Mouse (Mus musculus): ENCODE data around the gene Ptp4a2. TPM values are rescaled to one million over a fixed set of nuclear protein-coding genes. Genes with fewer than 3 reads are reported as not detected.

The Ptp4a2 gene
- total RNA-seq, 4 experiments from 2014 or later: 196 to 239 (median 228) TPM

GRCm38 (mm10) chr4:129797985-129798384 is 13.0 kb upstream of the Ptp4a2 start:
- no peak for DNase-seq (ENCODE audit: low spot score)

DNA sequence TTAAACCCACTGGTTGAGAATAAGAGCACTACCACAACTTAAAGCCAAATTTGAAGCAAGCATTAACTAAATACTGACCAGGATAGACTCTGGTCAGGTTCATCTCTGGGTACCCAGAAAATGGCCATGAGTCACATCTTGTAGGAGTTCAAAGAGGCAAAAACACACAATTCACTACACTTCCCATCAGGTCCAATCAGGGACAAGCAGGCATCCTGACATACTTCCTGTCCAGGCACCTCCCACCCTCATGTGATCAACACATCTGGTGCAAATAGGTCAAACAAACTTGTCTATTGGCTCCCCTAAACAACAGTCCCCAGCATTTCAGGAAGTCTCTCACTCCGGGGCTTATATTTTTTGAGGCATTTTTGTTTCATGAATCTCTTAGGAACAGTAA is 7.7 kb upstream of the Ptp4a2 start:
- DNase-seq (ENCODE audit: low spot score): no peak

DNA sequence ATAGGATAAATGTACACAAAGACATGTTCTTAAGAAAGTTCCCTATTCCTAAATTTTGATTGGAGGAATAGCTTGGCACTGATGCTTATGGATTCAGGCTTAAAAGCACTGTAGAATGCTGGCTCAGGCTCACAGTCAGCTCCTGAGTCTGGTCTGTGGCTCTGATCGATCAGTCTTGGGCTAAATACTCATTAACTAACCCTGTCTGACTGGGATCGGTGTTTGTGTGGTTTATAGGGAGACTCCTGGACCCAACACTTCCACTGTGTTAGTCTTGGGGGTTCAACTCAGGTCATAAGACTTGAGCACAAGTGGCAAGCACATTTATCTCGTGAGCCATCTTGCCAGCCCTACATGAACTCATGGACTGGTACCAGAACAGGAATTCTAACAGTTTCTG is 6.0 kb upstream of the Ptp4a2 start:
- no peak for DNase-seq (ENCODE audit: low spot score)

- no peak for DNase-seq (ENCODE audit: low spot score)
Observed at GRCm38 (mm10) chr4:129811605-129812468, 818 bp downstream of the Ptp4a2 start.

GRCm38 (mm10) chr4:129817591-129817990 is 6.6 kb downstream of the Ptp4a2 start:
- DNase-seq (ENCODE audit: low spot score): peak; percentile 33

GRCm38 (mm10) chr4:129818506-129819195 is 7.6 kb downstream of the Ptp4a2 start:
- DNase-seq (ENCODE audit: low spot score): peak; percentile 35

- DNase-seq (ENCODE audit: low spot score): peak; percentile 97
Observed at GRCm38 (mm10) chr4:129819712-129820336, 8.8 kb downstream of the Ptp4a2 start.

GRCm38 (mm10) chr4:129820417-129821086 is 9.5 kb downstream of the Ptp4a2 start:
- DNase-seq (ENCODE audit: low spot score): peak; percentile 70

GRCm38 (mm10) chr4:129821087-129821616 is 10.1 kb downstream of the Ptp4a2 start:
- DNase-seq (ENCODE audit: low spot score): peak; percentile 33

- no peak for DNase-seq (ENCODE audit: low spot score)
Observed at GRCm38 (mm10) chr4:129822324-129822723, 11.3 kb downstream of the Ptp4a2 start.

GRCm38 (mm10) chr4:129823216-129823810 is 12.3 kb downstream of the Ptp4a2 start:
- DNase-seq (ENCODE audit: low spot score): no peak

DNA sequence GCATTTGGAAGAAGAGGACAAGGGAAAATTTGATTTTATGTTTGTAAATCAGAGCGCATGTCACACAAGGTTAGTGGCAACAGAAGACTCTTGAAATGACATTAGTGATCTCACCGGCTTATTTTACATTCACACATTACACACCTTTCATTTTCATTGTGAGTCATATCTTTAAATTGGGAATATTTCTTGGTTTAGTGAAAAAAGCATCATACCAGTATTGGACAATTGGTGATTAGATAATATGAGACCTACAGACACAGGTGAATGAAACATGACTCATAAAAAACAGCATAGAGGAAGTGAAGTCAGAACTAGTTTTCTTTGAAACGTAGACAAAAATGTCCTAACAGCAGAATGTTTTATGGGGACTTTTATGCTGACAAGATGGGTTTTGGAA is 16.6 kb downstream of the Ptp4a2 start:
- no peak for DNase-seq (ENCODE audit: low spot score)

DNA sequence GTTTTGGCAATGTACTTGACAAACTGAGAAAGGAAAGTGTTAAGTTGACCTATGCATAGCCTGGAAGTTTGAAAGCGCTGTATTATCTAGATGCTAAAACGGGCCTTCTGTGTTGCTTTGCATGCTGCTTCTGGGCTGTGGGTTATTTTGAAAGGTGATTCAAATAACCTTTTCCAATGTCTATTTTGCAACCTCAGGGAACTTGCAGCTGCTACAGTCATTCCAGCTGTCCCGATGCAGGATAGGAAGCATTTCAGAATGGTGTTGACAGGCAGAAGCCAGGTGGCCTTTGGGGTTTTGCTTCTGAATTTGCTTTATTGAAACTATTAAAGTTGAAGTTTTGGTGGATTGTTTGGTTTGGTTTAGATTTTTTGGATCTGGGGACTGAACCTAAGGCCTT is 17.1 kb downstream of the Ptp4a2 start:
- no peak for DNase-seq (ENCODE audit: low spot score)

- DNase-seq (ENCODE audit: low spot score): no peak
Observed at GRCm38 (mm10) chr4:129829799-129830198, 18.8 kb downstream of the Ptp4a2 start.

GRCm38 (mm10) chr4:129830343-129830944 is 19.4 kb downstream of the Ptp4a2 start:
- DNase-seq (ENCODE audit: low spot score): no peak

DNA sequence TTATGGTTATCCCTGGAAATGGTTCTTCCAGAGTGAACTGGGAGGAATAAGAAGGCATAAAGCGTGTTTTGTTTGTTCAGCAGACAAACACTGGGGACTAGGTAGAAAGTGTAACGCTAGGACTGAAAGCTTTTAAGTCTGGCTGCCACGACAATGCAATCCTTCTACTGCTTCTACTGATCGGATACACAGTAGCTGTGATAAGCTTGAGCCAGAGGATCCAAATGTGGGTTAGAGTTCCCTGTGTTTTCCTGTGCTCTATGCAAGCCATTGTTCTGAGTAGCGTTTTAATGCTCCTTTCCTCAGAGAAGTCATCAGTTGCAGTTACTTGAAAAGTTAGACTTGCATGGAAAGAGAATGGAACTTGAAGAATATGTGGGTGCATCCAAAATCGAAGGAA is 23.6 kb downstream of the Ptp4a2 start:
- peak; percentile 24 for DNase-seq (ENCODE audit: low spot score)

DNA sequence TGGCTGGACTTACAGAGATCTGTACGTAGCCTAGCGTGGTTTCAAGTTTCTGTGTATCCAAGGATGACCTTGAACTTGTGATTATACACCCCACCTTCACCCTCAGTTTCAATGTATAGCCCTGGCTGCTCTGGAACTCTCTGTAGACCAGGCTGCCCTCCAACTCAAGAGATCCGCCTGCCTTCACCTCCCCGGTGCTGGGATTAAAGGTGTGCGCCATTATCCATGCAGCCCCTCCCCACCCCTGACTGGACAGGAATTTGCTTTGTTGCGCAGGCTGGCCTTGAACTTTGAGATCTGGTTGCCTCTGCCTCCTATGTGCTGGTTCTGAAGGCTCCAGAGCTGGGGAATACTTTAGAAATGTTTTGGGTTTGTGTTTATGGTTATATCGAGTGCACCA is 24.3 kb downstream of the Ptp4a2 start:
- DNase-seq (ENCODE audit: low spot score): no peak

- no peak for DNase-seq (ENCODE audit: low spot score)
Observed at GRCm38 (mm10) chr4:129839866-129840555, 29.0 kb downstream of the Ptp4a2 start.

GRCm38 (mm10) chr4:129846823-129847222 is 35.8 kb downstream of the Ptp4a2 start:
- DNase-seq (ENCODE audit: low spot score): no peak

DNA sequence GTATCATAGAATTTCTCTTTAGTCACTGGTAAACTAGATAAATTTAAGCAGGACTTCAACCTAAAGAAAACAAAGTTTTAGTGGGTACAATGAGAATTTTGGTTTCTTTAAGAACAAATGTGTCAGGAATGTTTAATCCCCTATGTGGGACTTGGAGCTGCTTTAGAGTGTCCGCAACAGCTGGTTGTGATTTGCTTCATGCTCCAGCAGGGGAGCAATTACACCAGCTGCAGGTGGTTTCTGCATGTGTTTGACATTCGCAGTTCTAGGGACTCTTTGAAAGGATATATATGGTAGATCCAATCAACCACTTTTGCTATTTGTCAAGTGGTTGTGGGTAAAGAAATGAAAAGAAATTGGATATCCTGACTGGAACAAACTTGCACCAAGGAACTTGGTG is 39.5 kb downstream of the Ptp4a2 start:
- DNase-seq (ENCODE audit: low spot score): no peak
